Mouse (Mus musculus) liver, adult 2 months (tissue): ENCODE data around the gene Sema5a.

Experiments
- CTCF ChIP-seq: fragments of 200-500 bp; IDR thresholded peaks from 2 replicates; pipeline ENCODE4 v1.5.1; 2011; ENCODE audit warnings: low read depth, low read length, control low read depth
- POLR2A ChIP-seq: fragments of 200-500 bp; IDR thresholded peaks from 2 replicates; pipeline ENCODE4 v1.6.1; 2011; ENCODE audit warnings: low read length, control low read depth; ENCODE audit not compliant: insufficient read depth; ENCODE audit errors: extremely low read depth

DNA sequence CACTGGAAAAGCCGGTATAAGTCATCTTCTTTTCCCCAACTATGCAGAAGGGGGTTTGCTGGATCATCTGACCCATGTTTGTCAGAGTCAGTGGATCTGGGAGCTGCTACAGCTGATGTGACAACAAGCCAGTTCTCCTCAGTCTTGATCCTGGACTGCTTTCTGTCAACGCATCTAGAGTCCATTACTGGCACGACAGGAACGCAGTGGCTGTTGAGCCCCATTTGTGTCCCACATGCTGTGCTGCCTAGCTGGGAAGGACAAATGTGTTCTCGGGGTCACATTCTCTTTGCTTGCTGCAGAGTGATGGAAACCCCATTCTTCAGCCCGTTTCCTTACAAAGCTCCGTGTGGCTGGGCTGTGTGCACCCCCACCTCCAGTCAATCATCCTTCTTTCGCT lies 12.7 kb downstream of the Sema5a start:
- TF ChIP-seq POLR2A = no peak
- TF ChIP-seq CTCF = no peak
